Mouse (Mus musculus) heart, embryonic 14.5 days (tissue): ENCODE measurements around the gene Akap9. TPM values are rescaled to one million over a fixed set of nuclear protein-coding genes. Genes with fewer than 3 reads are reported as not detected.

Source experiments
- ATAC-seq: fragments of 200-750 bp; cut with Nextera tagmentation; 2 replicates; pipeline ENCODE4 v1.8.0; 2017; ENCODE audit warnings: low read depth, moderate TSS enrichment; ENCODE audit not compliant: insufficient number of reproducible peaks, insufficient read depth, low FRiP score
- H3K27ac ChIP-seq, 2 experiments: fragments of 200-500 bp in 1 of 2; fragments of 300-500 bp in 1 of 2; sonication (generic) in 1 of 2; replicated peaks in 1 of 2; 2 replicates each; pipeline ENCODE4 v1.5.1; 2012 to 2014; ENCODE audit warnings: low read depth in 2 of 2, low read length in 2 of 2, control low read depth in 1 of 2, mild to moderate bottlenecking in 1 of 2, mixed read lengths in 1 of 2; ENCODE audit not compliant: control insufficient read depth in 1 of 2, insufficient read depth in 1 of 2
- H3K27me3 ChIP-seq: fragments of 300-500 bp; sonication (generic); 2 replicates; pipeline ENCODE4 v1.6.1; 2014; ENCODE audit warnings: mild to moderate bottlenecking, low read length, control low read depth; ENCODE audit not compliant: control insufficient read depth, insufficient read depth
- H3K36me3 ChIP-seq: fragments of 300-500 bp; sonication (generic); 2 replicates; pipeline ENCODE4 v1.6.1; 2014; ENCODE audit warnings: mild to moderate bottlenecking, control low read depth, low read length, mixed read lengths; ENCODE audit not compliant: control insufficient read depth, insufficient read depth
- H3K4me1 ChIP-seq, 2 experiments: fragments of 200-500 bp in 1 of 2; fragments of 300-500 bp in 1 of 2; sonication (generic) in 1 of 2; 2 replicates each; pipeline ENCODE4 v1.6.1; 2012 to 2014; ENCODE audit warnings: low read length in 2 of 2, control low read depth in 1 of 2, mixed read lengths in 1 of 2; ENCODE audit not compliant: control insufficient read depth in 2 of 2, insufficient read depth in 2 of 2
- H3K4me2 ChIP-seq: fragments of 300-500 bp; sonication (generic); 2 replicates; pipeline ENCODE4 v1.6.1; 2014; ENCODE audit warnings: mild to moderate bottlenecking, low read length
- H3K4me3 ChIP-seq, 2 experiments: fragments of 200-500 bp in 1 of 2; fragments of 300-500 bp in 1 of 2; sonication (generic) in 1 of 2; 2 replicates each; pipeline ENCODE4 v1.5.1; 2012 to 2014; ENCODE audit warnings: low read length in 2 of 2, mild to moderate bottlenecking in 2 of 2, control low read depth in 1 of 2, low read depth in 1 of 2, moderate library complexity in 1 of 2; ENCODE audit not compliant: control insufficient read depth in 1 of 2, insufficient read depth in 1 of 2
- H3K9ac ChIP-seq: fragments of 300-500 bp; sonication (generic); 2 replicates; pipeline ENCODE4 v1.6.1; 2014; ENCODE audit warnings: mild to moderate bottlenecking, low read length
- H3K9me3 ChIP-seq: fragments of 300-500 bp; sonication (generic); 2 replicates; pipeline ENCODE4 v1.6.1; 2016; ENCODE audit warnings: low read length, control low read depth; ENCODE audit not compliant: control insufficient read depth
- WGBS: fragments of 180-500 bp; shearing (Covaris S2); extraction: QIAGEN DNeasy Blood & Tissue Kit; methylation state at CpG from one replicate; pipeline ENCODE4 v1.1.7; 2014; 5-methylcytosine and 5-hydroxymethylcytosine counted together
- polyA plus RNA-seq: library from polyadenylated mRNA; unstranded; fragments of >200 nt; fragmentation: Nextera tagmentation; extraction: Ambion mirVana; gene quantifications from 2 replicates; pipeline ENCODE4 v1.2.1, GENCODE M21; 2014

Gene Akap9
- polyA plus RNA-seq, 1 experiment from 2014 or later = 104 TPM

- H3K27ac ChIP-seq = no peak overlapping the region
- peaks cover under 1% of the 10 kb centered on the region in 2 experiments; a peak in 2 of 4 replicates for H3K4me1 ChIP-seq
- H3K9me3 ChIP-seq = no peaks in the 10 kb centered on the region
- no peak overlapping the region for H3K4me3 ChIP-seq
- ATAC-seq = no peak
- no peak overlapping the region for H3K9ac ChIP-seq
- H3K4me2 ChIP-seq = no peak overlapping the region
- H3K36me3 ChIP-seq = peaks cover 79% of the 10 kb centered on the region
- WGBS = 41% methylated on average over 2 of the region's 2 CpGs
- H3K27me3 ChIP-seq = no peaks in the 10 kb centered on the region
Measured at GRCm38 (mm10) chr5:3970936-3971335, 43.1 kb downstream of the Akap9 start.

DNA sequence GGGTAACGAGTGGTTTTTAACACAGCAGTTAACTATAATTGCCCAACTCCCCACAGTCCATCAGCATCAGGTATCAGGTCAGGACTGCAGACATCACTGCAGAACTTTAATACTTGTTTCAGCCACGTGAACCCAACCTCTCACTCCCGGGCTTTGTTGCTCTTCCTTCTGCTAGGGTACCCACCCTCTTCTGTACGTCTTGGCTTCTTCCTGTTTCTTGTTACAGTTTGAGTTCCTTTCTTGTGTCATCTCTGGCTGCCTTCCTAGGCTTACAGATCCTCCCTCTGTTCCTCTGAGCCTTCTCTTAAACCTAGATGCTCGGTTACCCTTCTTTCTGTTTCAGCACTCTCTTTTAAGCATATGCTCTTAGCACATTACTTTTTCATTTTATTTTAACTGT is 45.9 kb downstream of the Akap9 start:
- ATAC-seq = no peak
- Histone ChIP-seq H3K27me3 (no peaks in the 10 kb centered on the region), H3K4me1 (peaks cover 3 to 6% of the 10 kb centered on the region in 2 experiments; a peak in 2 of 4 replicates), H3K9ac (no peak overlapping the region), H3K27ac (no peak overlapping the region), H3K4me2 (no peak overlapping the region), H3K4me3 (no peak overlapping the region), H3K9me3 (no peaks in the 10 kb centered on the region), H3K36me3 (peaks cover 85% of the 10 kb centered on the region)
- 79% methylated on average over 5 of the region's 5 CpGs for WGBS

DNA sequence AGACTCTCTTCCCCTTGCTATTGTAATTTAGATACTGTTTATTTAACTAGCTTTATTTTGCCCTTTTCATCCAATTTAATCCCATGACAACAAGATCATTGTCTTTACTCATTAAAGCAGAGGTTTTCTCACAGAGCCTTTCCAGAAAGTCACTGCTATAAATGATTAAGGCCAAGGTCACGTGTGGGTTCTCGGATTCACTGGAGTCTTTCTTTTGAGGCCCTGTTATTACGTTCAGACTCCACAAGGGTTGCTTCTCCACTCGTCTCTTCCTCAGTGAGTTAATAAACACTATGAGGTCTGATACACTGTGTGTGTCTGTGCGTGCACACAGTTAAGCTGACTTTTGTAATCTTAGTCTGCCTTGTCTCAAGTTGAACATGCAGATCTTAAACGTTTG is 47.0 kb downstream of the Akap9 start:
- 74% methylated on average over 6 of the region's 6 CpGs for WGBS
- Histone ChIP-seq H3K4me2 (no peak overlapping the region), H3K36me3 (peaks cover 79% of the 10 kb centered on the region), H3K4me1 (peaks cover 3 to 6% of the 10 kb centered on the region in 2 experiments; a peak in 2 of 4 replicates), H3K4me3 (no peak overlapping the region), H3K9ac (no peak overlapping the region), H3K27ac (no peak overlapping the region), H3K9me3 (no peaks in the 10 kb centered on the region), H3K27me3 (no peaks in the 10 kb centered on the region)
- no peak for ATAC-seq

DNA sequence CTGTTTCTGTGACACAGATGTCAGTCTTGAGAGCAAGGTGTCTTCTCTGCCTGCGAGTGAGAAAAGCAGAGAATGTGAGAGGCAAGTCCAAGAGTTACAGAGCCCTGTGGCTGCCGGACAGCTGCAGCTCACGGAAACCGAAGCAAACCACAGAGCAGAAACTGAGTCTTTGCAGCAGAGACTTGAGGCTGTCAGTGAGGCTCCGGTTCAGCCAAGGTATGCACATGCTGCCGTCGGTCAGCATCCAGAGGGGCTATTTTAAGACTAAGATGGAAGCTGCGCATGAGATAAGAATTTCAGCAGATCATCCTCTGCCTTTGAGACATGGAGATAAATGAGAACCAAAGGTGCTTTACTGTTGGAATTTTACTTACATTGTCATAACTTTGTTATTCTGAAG is 48.3 kb downstream of the Akap9 start:
- peaks cover 67% of the 10 kb centered on the region for H3K36me3 ChIP-seq
- no peaks in the 10 kb centered on the region for H3K9me3 ChIP-seq
- WGBS = 37% methylated on average over 8 of the region's 8 CpGs
- peak overlapping the region in 1 of 2 experiments; percentile 37; a peak in 1 of 4 replicates for H3K27ac ChIP-seq
- H3K9ac ChIP-seq = no peak overlapping the region
- no peak overlapping the region for H3K4me2 ChIP-seq
- H3K27me3 ChIP-seq = no peaks in the 10 kb centered on the region
- H3K4me3 ChIP-seq = no peak overlapping the region
- no peak for ATAC-seq
- H3K4me1 ChIP-seq = peaks cover 3 to 6% of the 10 kb centered on the region in 2 experiments; a peak in 2 of 4 replicates

DNA sequence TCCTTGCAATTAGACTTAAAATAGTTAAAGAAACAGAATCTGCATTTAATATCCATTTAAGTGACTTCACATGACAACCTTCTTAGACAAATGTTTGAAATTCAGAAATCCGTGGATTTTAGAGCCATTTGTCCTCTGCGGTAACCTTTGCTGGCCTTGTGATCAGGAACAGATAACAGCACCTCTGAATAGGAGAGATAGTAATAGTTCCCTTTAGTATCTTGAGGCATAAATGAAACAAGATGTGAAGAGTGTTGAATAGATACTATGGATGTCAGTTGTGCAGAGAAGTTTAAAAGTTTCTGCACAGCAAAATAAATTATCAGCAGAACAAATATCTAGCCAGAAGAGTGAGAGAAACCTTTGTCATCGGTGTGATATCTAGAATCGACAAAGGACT is 50.0 kb downstream of the Akap9 start:
- no peaks in the 10 kb centered on the region for H3K9me3 ChIP-seq
- 95% methylated on average over 4 of the region's 4 CpGs for WGBS

GRCm38 (mm10) chr5:3989608-3990007 is 61.8 kb downstream of the Akap9 start:
- Histone ChIP-seq H3K4me1 (no peaks in the 10 kb centered on the region), H3K4me3 (no peak overlapping the region), H3K27me3 (no peaks in the 10 kb centered on the region), H3K27ac (no peak overlapping the region), H3K9me3 (no peaks in the 10 kb centered on the region), H3K4me2 (no peak overlapping the region), H3K9ac (no peak overlapping the region), H3K36me3 (peaks cover 47% of the 10 kb centered on the region)
- no peak for ATAC-seq
- WGBS = 66% methylated on average over 1 of the region's 1 CpGs

More for the DNA sequence above, 50.0 kb downstream of the Akap9 start:
- Histone ChIP-seq H3K27me3 (no peaks in the 10 kb centered on the region), H3K9ac (no peak overlapping the region), H3K4me3 (no peak overlapping the region), H3K4me1 (peaks cover 3 to 6% of the 10 kb centered on the region in 2 experiments; a peak in 2 of 4 replicates), H3K36me3 (peaks cover 60% of the 10 kb centered on the region), H3K4me2 (no peak overlapping the region), H3K27ac (no peak overlapping the region)
- no peak for ATAC-seq

DNA sequence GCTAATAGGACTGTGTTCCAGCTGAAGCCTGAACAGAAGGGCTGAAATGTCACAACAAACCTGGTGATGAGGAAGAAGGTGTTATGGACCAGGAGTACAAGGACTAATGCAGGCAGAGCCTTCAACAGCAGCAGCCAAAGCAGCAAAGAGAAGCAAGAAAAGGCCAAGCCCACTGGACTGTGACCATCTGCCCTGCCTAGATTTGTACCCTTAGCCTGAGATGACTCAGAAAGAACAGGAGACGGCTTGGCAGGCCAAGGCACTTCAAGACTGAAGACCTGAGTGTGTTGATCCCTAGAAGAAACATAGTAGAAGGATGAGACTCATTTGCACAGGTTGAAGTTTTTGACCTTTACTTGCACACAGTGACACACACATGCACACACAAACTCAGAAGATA is 62.6 kb downstream of the Akap9 start:
- no peak for ATAC-seq
- H3K27ac ChIP-seq = no peak overlapping the region
- no peaks in the 10 kb centered on the region for H3K4me1 ChIP-seq
- H3K9ac ChIP-seq = no peak overlapping the region
- WGBS = 77% methylated on average over 1 of the region's 1 CpGs
- H3K36me3 ChIP-seq = peaks cover 50% of the 10 kb centered on the region
- no peaks in the 10 kb centered on the region for H3K9me3 ChIP-seq
- H3K27me3 ChIP-seq = no peaks in the 10 kb centered on the region
- no peak overlapping the region for H3K4me2 ChIP-seq
- no peak overlapping the region for H3K4me3 ChIP-seq
